Mouse (Mus musculus): ENCODE data around the gene Dcaf7. TPM values are rescaled to one million over a fixed set of nuclear protein-coding genes. Genes with fewer than 3 reads are reported as not detected.

Gene Dcaf7
- polyA plus RNA-seq, 1 experiment from 2014 or later, result 75.3 TPM

GRCm38 (mm10) chr11:106098223-106098622 is 61.6 kb downstream of the Dcaf7 start:
- H3K4me1 ChIP-seq (ENCODE audit: control insufficient read depth, insufficient read depth, low read length), result no peaks in the 10 kb centered on the region
- ATAC-seq (ENCODE audit: insufficient number of reproducible peaks, low FRiP score, low TSS enrichment, low read depth) (no peak), DNase-seq (ENCODE audit: low spot score) (no peak)
- H3K36me3 ChIP-seq (ENCODE audit: control insufficient read depth, insufficient read depth, low read length), result no peaks in the 10 kb centered on the region; the same call in 1 of the 2 replicates
- H3K4me3 ChIP-seq (ENCODE audit: low read depth, low read length), result no peak overlapping the region
- H3K27ac ChIP-seq (replicated peaks; ENCODE audit: low read depth, low read length), result no peak overlapping the region
- no peak overlapping the region for H3K4me2 ChIP-seq (ENCODE audit: low read depth, severe bottlenecking)
- no peak overlapping the region for H3K9ac ChIP-seq (ENCODE audit: low read length)
- H3K27me3 ChIP-seq (ENCODE audit: control insufficient read depth, insufficient read depth, low read length), result no peaks in the 10 kb centered on the region
- no peaks in the 10 kb centered on the region for H3K9me3 ChIP-seq (ENCODE audit: control insufficient read depth, low read length)
- WGBS, result 82% methylated on average over 1 of the region's 1 CpGs

GRCm38 (mm10) chr11:106102866-106103265 is 66.2 kb downstream of the Dcaf7 start:
- no peaks in the 10 kb centered on the region for H3K27me3 ChIP-seq (ENCODE audit: control insufficient read depth, insufficient read depth, low read length)
- H3K4me2 ChIP-seq (ENCODE audit: low read depth, severe bottlenecking), result no peak overlapping the region
- H3K4me1 ChIP-seq (ENCODE audit: control insufficient read depth, insufficient read depth, low read length), result no peaks in the 10 kb centered on the region
- ATAC-seq (ENCODE audit: insufficient number of reproducible peaks, low FRiP score, low TSS enrichment, low read depth), result no peak
- no peaks in the 10 kb centered on the region; the same call in 1 of the 2 replicates for H3K36me3 ChIP-seq (ENCODE audit: control insufficient read depth, insufficient read depth, low read length)
- no peak overlapping the region for H3K9ac ChIP-seq (ENCODE audit: low read length)
- H3K27ac ChIP-seq (replicated peaks; ENCODE audit: low read depth, low read length), result no peak overlapping the region
- H3K9me3 ChIP-seq (ENCODE audit: control insufficient read depth, low read length), result no peaks in the 10 kb centered on the region
- WGBS, result 91% methylated on average over 3 of the region's 3 CpGs
- no peak overlapping the region for H3K4me3 ChIP-seq (ENCODE audit: low read depth, low read length)
- DNase-seq (ENCODE audit: low spot score), result no peak

- no peak overlapping the region for H3K4me3 ChIP-seq (ENCODE audit: low read depth, low read length)
- no peak overlapping the region for H3K9ac ChIP-seq (ENCODE audit: low read length)
- H3K4me2 ChIP-seq (ENCODE audit: low read depth, severe bottlenecking), result no peak overlapping the region
- no peaks in the 10 kb centered on the region for H3K4me1 ChIP-seq (ENCODE audit: control insufficient read depth, insufficient read depth, low read length)
- no peaks in the 10 kb centered on the region for H3K27me3 ChIP-seq (ENCODE audit: control insufficient read depth, insufficient read depth, low read length)
- H3K9me3 ChIP-seq (ENCODE audit: control insufficient read depth, low read length), result no peaks in the 10 kb centered on the region
- H3K36me3 ChIP-seq (ENCODE audit: control insufficient read depth, insufficient read depth, low read length), result no peaks in the 10 kb centered on the region
- WGBS, result 88% methylated on average over 8 of the region's 8 CpGs
- DNase-seq (ENCODE audit: low spot score), result no peak
- no peak for ATAC-seq (ENCODE audit: insufficient number of reproducible peaks, low FRiP score, low TSS enrichment, low read depth)
- no peak overlapping the region for H3K27ac ChIP-seq (replicated peaks; ENCODE audit: low read depth, low read length)
Measured at GRCm38 (mm10) chr11:106106047-106106587, 69.4 kb downstream of the Dcaf7 start.

Other genes starting within 250 kb of the Dcaf7 start
- gene Cyb561, start 83.5 kb upstream of the Dcaf7 start, polyA plus RNA-seq (2014; fragmentation: Nextera tagmentation; extraction: Ambion mirVana), result 8.7 and 9.2 TPM in 2 replicates
- gene Ace, start 68.9 kb upstream of the Dcaf7 start, polyA plus RNA-seq (2014; fragmentation: Nextera tagmentation; extraction: Ambion mirVana), result 0.09 and 0.15 TPM in 2 replicates
- gene Ace3, start 42.2 kb upstream of the Dcaf7 start, polyA plus RNA-seq (2014; fragmentation: Nextera tagmentation; extraction: Ambion mirVana), result not detected in 2 replicates
- gene Kcnh6, start 28.7 kb upstream of the Dcaf7 start, polyA plus RNA-seq (2014; fragmentation: Nextera tagmentation; extraction: Ambion mirVana), result 0.14 and 0.39 TPM in 2 replicates
- gene Taco1, start 29.2 kb downstream of the Dcaf7 start, polyA plus RNA-seq (2014; fragmentation: Nextera tagmentation; extraction: Ambion mirVana), result 10.3 and 12.9 TPM in 2 replicates
- gene Map3k3, start 47.7 kb downstream of the Dcaf7 start, polyA plus RNA-seq (2014; fragmentation: Nextera tagmentation; extraction: Ambion mirVana), result 20.9 and 26.1 TPM in 2 replicates
- gene Gm10840, start 124.0 kb downstream of the Dcaf7 start, polyA plus RNA-seq (2014; fragmentation: Nextera tagmentation; extraction: Ambion mirVana), result 0.64 TPM in 1 of 2 replicates, not detected in the other
- gene Limd2, start 124.0 kb downstream of the Dcaf7 start, polyA plus RNA-seq (2014; fragmentation: Nextera tagmentation; extraction: Ambion mirVana), result 516 and 591 TPM in 2 replicates
- 36.7 and 40.0 TPM in 2 replicates for gene Strada, start 165.3 kb downstream of the Dcaf7 start, polyA plus RNA-seq (2014; fragmentation: Nextera tagmentation; extraction: Ambion mirVana)
- gene Ccdc47, start 179.5 kb downstream of the Dcaf7 start, polyA plus RNA-seq (2014; fragmentation: Nextera tagmentation; extraction: Ambion mirVana), result 53.5 and 68.1 TPM in 2 replicates
- gene Ddx42, start 180.1 kb downstream of the Dcaf7 start, polyA plus RNA-seq (2014; fragmentation: Nextera tagmentation; extraction: Ambion mirVana), result 96.6 and 110 TPM in 2 replicates
- gene Ftsj3, start 219.2 kb downstream of the Dcaf7 start, polyA plus RNA-seq (2014; fragmentation: Nextera tagmentation; extraction: Ambion mirVana), result 72.6 and 74.9 TPM in 2 replicates
- 380 and 388 TPM in 2 replicates for gene Psmc5, start 219.3 kb downstream of the Dcaf7 start, polyA plus RNA-seq (2014; fragmentation: Nextera tagmentation; extraction: Ambion mirVana)
- 82.6 and 84.8 TPM in 2 replicates for gene Smarcd2, start 236.1 kb downstream of the Dcaf7 start, polyA plus RNA-seq (2014; fragmentation: Nextera tagmentation; extraction: Ambion mirVana)
- gene Tcam1, start 239.8 kb downstream of the Dcaf7 start, polyA plus RNA-seq (2014; fragmentation: Nextera tagmentation; extraction: Ambion mirVana), result 0.09 and 0.29 TPM in 2 replicates